ENCODE assay signal across 8 mouse cellular contexts in the genomic region with DNA sequence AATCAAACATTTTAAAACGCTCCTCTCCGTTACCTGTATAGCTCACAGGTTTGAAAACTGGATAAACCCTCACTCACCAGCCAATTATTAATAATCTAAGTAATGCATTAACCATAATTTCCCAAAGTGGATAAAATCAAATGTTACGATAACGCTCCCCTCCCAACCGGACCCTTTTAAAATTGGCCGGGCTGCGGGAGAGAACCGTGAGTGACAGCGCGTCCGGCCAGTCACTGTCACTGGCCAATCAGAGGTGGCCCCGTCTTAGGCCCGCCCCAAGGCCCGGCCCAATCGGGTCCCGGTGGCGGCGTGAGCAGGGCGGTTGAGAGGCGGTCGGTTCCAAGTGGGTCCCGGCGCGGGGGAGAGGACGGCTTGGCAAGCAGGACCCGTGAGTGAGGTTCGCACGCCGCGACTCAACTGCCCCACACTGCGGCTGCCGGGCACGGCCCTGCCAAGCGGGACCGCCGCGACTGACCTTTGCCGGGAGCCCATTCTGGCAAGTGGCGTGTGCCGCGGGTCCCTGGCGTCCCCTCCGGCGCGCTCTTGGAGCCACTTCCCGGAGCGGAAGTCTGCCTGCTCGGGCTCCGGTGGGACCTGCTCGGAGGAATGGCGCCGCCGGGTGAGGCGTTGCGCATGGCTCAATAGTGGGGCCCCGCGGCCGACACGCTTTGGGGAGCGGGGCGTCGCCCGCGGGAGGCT. TPM values are rescaled to one million over a fixed set of nuclear protein-coding genes. Genes with fewer than 3 reads are reported as not detected.
A peak's percentile ranks its signal among the peaks of the same experiment; 100 is the strongest.
DNase-seq lines count a peak whose midpoint lies in the region; ATAC-seq and TF ChIP-seq lines count a peak whose summit lies in the region.

Gene Rpn2 (plus strand): TSS at position 301 of the 699 bp plus-strand sequence.

- peak; percentile 93 for DNase-seq in c-Kit-positive CD71-positive TER-119-positive erythroid progenitor cells, embryonic 14.5 days (ENCODE audit: low spot score)
- DNase-seq in heart, postnatal 0 days (ENCODE audit: low spot score) = peak; percentile 95
- peak; percentile 98 to 99 for DNase-seq in kidney, postnatal 4 days

- peak; percentile 49; the same call in 1 of the 2 replicates for TF ChIP-seq EP300 in heart, postnatal 0 days (IDR thresholded peaks at IDR 0.05; ENCODE audit: low read depth)

- peak within 1 kb of the TSS; percentile 95 for H3K27ac ChIP-seq in forebrain, embryonic 12.5 days
- H3K27ac ChIP-seq in heart, postnatal 0 days (ENCODE audit: low read depth) = peak within 1 kb of the TSS; percentile 97
- H3K27ac ChIP-seq in liver, embryonic 16.5 days (ENCODE audit: low read length) = peak within 1 kb of the TSS; percentile 89
- peak within 1 kb of the TSS; percentile 95 for H3K27ac ChIP-seq in neural tube, embryonic 13.5 days (replicated peaks)
- H3K27ac ChIP-seq in testis, adult 2 months (ENCODE audit: control insufficient read depth, insufficient read depth, low read depth, low read length) = peak within 1 kb of the TSS; percentile 98

- peak within 1 kb of the TSS; percentile 94 for H3K9ac ChIP-seq in forebrain, embryonic 12.5 days
- H3K9ac ChIP-seq in heart, postnatal 0 days (replicated peaks; ENCODE audit: low read depth, low read length) = peak within 1 kb of the TSS; percentile 96
- peak within 1 kb of the TSS; percentile 92 for H3K9ac ChIP-seq in liver, embryonic 16.5 days (ENCODE audit: low read depth, low read length)
- H3K9ac ChIP-seq in neural tube, embryonic 13.5 days = peak within 1 kb of the TSS; percentile 94

- H3K36me3 ChIP-seq in E14TG2a.4 (ENCODE audit: insufficient read depth, low read length) = peaks cover 30% of the 10 kb centered on the region
- peaks cover 20% of the 10 kb centered on the region for H3K36me3 ChIP-seq in forebrain, embryonic 12.5 days (replicated peaks)
- H3K36me3 ChIP-seq in heart, postnatal 0 days (replicated peaks; ENCODE audit: control insufficient read depth, insufficient read depth, low read length) = no peaks in the 10 kb centered on the region
- peaks cover 7% of the 10 kb centered on the region; the same call in 1 of the 2 replicates for H3K36me3 ChIP-seq in liver, embryonic 16.5 days (ENCODE audit: control insufficient read depth, insufficient read depth)
- H3K36me3 ChIP-seq in neural tube, embryonic 13.5 days = peaks cover 20% of the 10 kb centered on the region
- no peaks in the 10 kb centered on the region; the same call in 1 of the 2 replicates for H3K36me3 ChIP-seq in testis, adult 2 months (ENCODE audit: control insufficient read depth, insufficient read depth, low read length)

- H3K4me3 ChIP-seq in E14TG2a.4 (replicated peaks; ENCODE audit: low read length) = peak within 1 kb of the TSS; percentile 99
- H3K4me3 ChIP-seq in forebrain, embryonic 12.5 days (replicated peaks) = peak within 1 kb of the TSS; percentile 98
- H3K4me3 ChIP-seq in heart, postnatal 0 days (ENCODE audit: low read depth, low read length) = peak within 1 kb of the TSS; percentile 99
- peak within 1 kb of the TSS; percentile 92 for H3K4me3 ChIP-seq in liver, embryonic 16.5 days (ENCODE audit: low read depth, low read length)
- H3K4me3 ChIP-seq in neural tube, embryonic 13.5 days = peak within 1 kb of the TSS; percentile 98
- peak within 1 kb of the TSS; percentile 95 for H3K4me3 ChIP-seq in testis, adult 2 months (ENCODE audit: control insufficient read depth, low read depth, low read length)

- TF ChIP-seq POLR2A in testis, adult 2 months (IDR thresholded peaks at IDR 0.05; ENCODE audit: control insufficient read depth, low read depth, low read length) = peak; percentile 16; the same call in 1 of the 2 replicates

- WGBS in forebrain, embryonic 12.5 days = under 1% methylated on average over 64 of the region's 64 CpGs
- WGBS in heart, postnatal 0 days = under 1% methylated on average over 64 of the region's 64 CpGs
- whole genome bisulfite sequencing in liver, embryonic 16.5 days (ENCODE audit: insufficient replicate concordance) = under 1% methylated on average over 58 of the region's 64 CpGs
- WGBS in neural tube, embryonic 13.5 days = under 1% methylated on average over 64 of the region's 64 CpGs

- no peaks in the 10 kb centered on the region for H3K27me3 ChIP-seq in E14TG2a.4 (ENCODE audit: insufficient read depth, low read length)
- no peaks in the 10 kb centered on the region for H3K27me3 ChIP-seq in forebrain, embryonic 12.5 days
- no peaks in the 10 kb centered on the region for H3K27me3 ChIP-seq in heart, postnatal 0 days (ENCODE audit: control insufficient read depth, insufficient read depth, low read length)
- no peaks in the 10 kb centered on the region for H3K27me3 ChIP-seq in liver, embryonic 16.5 days (ENCODE audit: control insufficient read depth, insufficient read depth, low read depth, low read length)
- H3K27me3 ChIP-seq in neural tube, embryonic 13.5 days = no peaks in the 10 kb centered on the region
- no peaks in the 10 kb centered on the region for H3K27me3 ChIP-seq in testis, adult 2 months (ENCODE audit: control insufficient read depth, insufficient read depth, low read length)

- TF ChIP-seq CTCF in E14TG2a.4 (conservative IDR thresholded peaks at IDR 0.05; ENCODE audit: low read length) = no peak
- TF ChIP-seq CTCF in heart, postnatal 0 days (IDR thresholded peaks at IDR 0.05; ENCODE audit: low read depth) = no peak
- no peak for TF ChIP-seq CTCF in testis, adult 2 months (IDR thresholded peaks at IDR 0.05; ENCODE audit: control insufficient read depth, insufficient read depth, insufficient replicate concordance, low read depth, low read length)

- peak within 1 kb of the TSS; percentile 75 for H3K4me2 ChIP-seq in forebrain, embryonic 12.5 days
- peak within 1 kb of the TSS; percentile 87 for H3K4me2 ChIP-seq in heart, postnatal 0 days (ENCODE audit: low read depth, low read length)
- peak within 1 kb of the TSS; percentile 53 for H3K4me2 ChIP-seq in liver, embryonic 16.5 days (ENCODE audit: low read depth, low read length)
- H3K4me2 ChIP-seq in neural tube, embryonic 13.5 days = peak within 1 kb of the TSS; percentile 90

- H3K9me3 ChIP-seq in E14TG2a.4 (ENCODE audit: low read length) = no peaks in the 10 kb centered on the region
- no peaks in the 10 kb centered on the region for H3K9me3 ChIP-seq in forebrain, embryonic 12.5 days
- no peaks in the 10 kb centered on the region for H3K9me3 ChIP-seq in heart, postnatal 0 days (replicated peaks; ENCODE audit: control insufficient read depth, low read length)
- H3K9me3 ChIP-seq in liver, embryonic 16.5 days (replicated peaks; ENCODE audit: control insufficient read depth, low read length) = no peaks in the 10 kb centered on the region
- H3K9me3 ChIP-seq in neural tube, embryonic 13.5 days = no peaks in the 10 kb centered on the region

- peaks cover 48% of the 10 kb centered on the region for H3K4me1 ChIP-seq in E14TG2a.4 (replicated peaks; ENCODE audit: low read depth, low read length)
- H3K4me1 ChIP-seq in forebrain, embryonic 12.5 days = peaks cover 23% of the 10 kb centered on the region
- H3K4me1 ChIP-seq in heart, postnatal 0 days (ENCODE audit: control insufficient read depth, insufficient read depth) = peaks cover 14% of the 10 kb centered on the region; the same call in 1 of the 2 replicates
- peaks cover 15% of the 10 kb centered on the region for H3K4me1 ChIP-seq in liver, embryonic 16.5 days (ENCODE audit: control insufficient read depth, low read depth, low read length)
- peaks cover 26% of the 10 kb centered on the region for H3K4me1 ChIP-seq in neural tube, embryonic 13.5 days (replicated peaks)
- peaks cover 5% of the 10 kb centered on the region; the same call in 1 of the 2 replicates for H3K4me1 ChIP-seq in testis, adult 2 months (ENCODE audit: control insufficient read depth, insufficient read depth, low read length)

- ATAC-seq in forebrain, embryonic 12.5 days (ENCODE audit: low FRiP score) = peak; percentile 99
- ATAC-seq in heart, postnatal 0 days (ENCODE audit: insufficient read depth, low read depth) = peak; percentile 100
- peak; percentile 99 for ATAC-seq in liver, embryonic 16.5 days (ENCODE audit: low read depth)
- ATAC-seq in neural tube, embryonic 13.5 days (ENCODE audit: low read depth) = peak; percentile 100

RNA-seq across cellular contexts. Expression of gene Rpn2, which starts in this region (rescaled TPM):
- 217 and 221 TPM in 2 replicates for polyA plus RNA-seq in forebrain, embryonic 12.5 days (2016; fragmentation: Nextera tagmentation; extraction: Ambion mirVana)
- 147 and 172 TPM in 2 replicates for total RNA-seq in heart, postnatal 0 days (2014; rRNA removed; ENCODE audit: low replicate concordance)
- 78.8 and 81.1 TPM in 2 replicates for polyA plus RNA-seq in heart, postnatal 0 days (2015; fragmentation: Nextera tagmentation; extraction: Ambion mirVana)
- polyA plus RNA-seq in liver, embryonic 16.5 days (2015; fragmentation: Nextera tagmentation; extraction: Ambion mirVana) = 165 and 168 TPM in 2 replicates
- polyA plus RNA-seq in neural tube, embryonic 13.5 days (2015; fragmentation: Nextera tagmentation; extraction: Ambion mirVana) = 214 and 222 TPM in 2 replicates
- polyA plus RNA-seq in testis, adult 2 months (2012; rRNA removed) = 400 and 406 TPM in 2 replicates

Comparison
In these comparisons a context has a peak if more than half of its experiments do, and no peak if none do; other contexts are left out.
1. Peak in every context shown above with its lines: DNase-seq, ATAC-seq, H3K4me3 ChIP-seq and H3K27ac ChIP-seq.